Mouse (Mus musculus): ENCODE data around the gene Cpsf6.

DNA sequence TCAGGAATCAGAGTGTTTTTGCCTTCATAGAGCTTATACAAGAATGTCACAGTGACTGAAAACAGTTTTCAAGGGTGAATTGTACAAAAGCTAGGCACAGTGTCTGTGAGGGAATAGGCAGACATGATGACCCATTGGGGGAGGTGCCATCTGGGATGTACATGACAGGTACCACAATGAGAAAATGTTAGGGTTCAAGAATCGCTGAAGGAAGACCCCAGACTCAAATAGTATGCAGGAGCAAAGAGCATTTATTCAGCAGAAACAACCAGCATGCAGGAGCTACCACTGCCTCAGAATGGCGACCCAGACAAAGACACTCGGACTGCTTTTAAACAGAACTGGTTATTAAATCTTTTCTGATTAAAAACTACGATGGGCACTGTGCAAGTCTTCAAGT is 80.7 kb downstream of the Cpsf6 start:
- no peak for TF ChIP-seq POLR2A (IDR thresholded peaks at IDR 0.05; ENCODE audit: borderline replicate concordance, control insufficient read depth, low read depth, low read length)
- no peak for TF ChIP-seq CTCF (IDR thresholded peaks at IDR 0.05; ENCODE audit: control insufficient read depth, insufficient read depth, low read length)
